Mouse (Mus musculus) liver, postnatal 0 days (tissue): ENCODE results near the gene Rasgef1b.

Source experiments
- CTCF ChIP-seq: sonication (generic); IDR thresholded peaks from 2 replicates; pipeline ENCODE4 v1.5.1; 2016; ENCODE audit warnings: antibody characterized with exemption, low read depth
- EP300 ChIP-seq: IDR thresholded peaks from 2 replicates; pipeline ENCODE4 v1.6.1; 2016; ENCODE audit warnings: antibody characterized with exemption, low read depth, mild to moderate bottlenecking

DNA sequence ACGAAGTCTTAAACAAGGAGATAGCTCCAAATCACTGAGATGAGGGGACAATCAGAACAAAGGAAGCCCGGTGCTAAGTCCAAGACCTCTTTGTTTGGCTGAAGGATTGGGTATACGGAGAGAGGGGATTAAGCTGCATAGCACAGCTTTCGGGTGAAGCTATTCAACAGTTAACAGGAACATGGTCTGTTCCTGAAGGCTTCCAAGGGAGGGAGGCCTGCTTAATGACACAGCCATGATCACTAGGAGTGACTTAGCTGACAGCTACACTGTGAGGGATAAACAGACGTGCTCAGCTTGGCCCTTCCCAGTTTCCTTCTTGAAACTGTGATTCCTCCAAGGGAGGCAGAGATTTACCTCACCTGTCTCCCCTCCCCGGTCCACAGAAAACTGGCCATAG is 41.0 kb downstream of the Rasgef1b start:
- no peak for TF ChIP-seq CTCF
- TF ChIP-seq EP300: no peak
